13 mouse cellular contexts compared by ENCODE assay signal in genomic region chr12:31236861-31237595, GRCm38 (mm10). TPM values are rescaled to one million over a fixed set of nuclear protein-coding genes. Genes with fewer than 3 reads are reported as not detected.
A peak's percentile ranks its signal among the peaks of the same experiment; 100 is the strongest.
DNase-seq lines count a peak whose midpoint lies in the region; ATAC-seq lines count a peak whose summit lies in the region.
"Had no signal": no experiment of that assay in that cellular context is flagged by ENCODE, and none has a peak within 500 bp of the region (broad histone marks: within the 10 kb centered on the region; RNA-seq: fewer than 3 reads in every experiment).

No protein-coding gene starts in this region.

- no peaks in the 10 kb centered on the region for H3K36me3 ChIP-seq in hindbrain, embryonic 14.5 days (replicated peaks; ENCODE audit: control insufficient read depth, insufficient read depth)
- H3K36me3 ChIP-seq: heart, embryonic 15.5 days had no signal

- H3K9me3 ChIP-seq in hindbrain, embryonic 14.5 days (ENCODE audit: control insufficient read depth, low read length): no peaks in the 10 kb centered on the region
- H3K9me3 ChIP-seq: heart, embryonic 15.5 days had no signal

- H3K27ac ChIP-seq in hindbrain, embryonic 14.5 days: 0 out of 2 replicates have a peak overlapping the region, but pooled peaks have one; percentile 9
- H3K27ac ChIP-seq: heart, embryonic 15.5 days had no signal

- 58% methylated on average over 12 of the region's 12 CpGs for WGBS in hindbrain, embryonic 14.5 days

- H3K4me3 ChIP-seq in hindbrain, embryonic 14.5 days (replicated peaks; ENCODE audit: low read length): no peak overlapping the region
- H3K4me3 ChIP-seq: erythroblast, embryonic 14.5 days; heart, embryonic 15.5 days had no signal

- H3K9ac ChIP-seq in hindbrain, embryonic 14.5 days: no peak overlapping the region
- H3K9ac ChIP-seq: heart, embryonic 15.5 days had no signal

- no peaks in the 10 kb centered on the region for H3K27me3 ChIP-seq in hindbrain, embryonic 14.5 days (ENCODE audit: control insufficient read depth, insufficient read depth, low read length)
- H3K27me3 ChIP-seq: heart, embryonic 15.5 days had no signal

- ATAC-seq in frontal cortex, adult (ENCODE audit: low TSS enrichment): peak; percentile 65
- ATAC-seq in hindbrain, embryonic 14.5 days (ENCODE audit: low FRiP score): no peak
- ATAC-seq in monocyte, adult 5-6 weeks (replicated peaks; ENCODE audit: insufficient number of reproducible peaks, low FRiP score, low TSS enrichment, poor library complexity, severe bottlenecking): no peak

- no peaks in the 10 kb centered on the region for H3K4me1 ChIP-seq in hindbrain, embryonic 14.5 days (replicated peaks; ENCODE audit: control insufficient read depth, insufficient read depth, low read length)

- no peak overlapping the region for H3K4me2 ChIP-seq in hindbrain, embryonic 14.5 days (replicated peaks)
- H3K4me2 ChIP-seq: heart, embryonic 15.5 days had no signal

- no peak for DNase-seq in frontal cortex, postnatal 10 days (ENCODE audit: low spot score in 2 of 2)
- peak; percentile 36 for DNase-seq in 3T3-L1 (ENCODE audit: low read depth, low spot score)
- DNase-seq in cerebellum, adult 8-10 months: peak; percentile 5
- no peak for DNase-seq in hindbrain, embryonic 14.5 days (ENCODE audit: low spot score)
- no peak for DNase-seq in urinary bladder, postnatal 4 days (ENCODE audit: low spot score in 2 of 2)
- no peak for DNase-seq in kidney, postnatal 25 days
- DNase-seq: lung, postnatal 36 days had no signal

RNA-seq across cellular contexts. Expression of gene Gm6993, which starts 3.5 kb away (rescaled TPM):
- not detected in 2 replicates for polyA plus RNA-seq in hindbrain, embryonic 14.5 days (2014; fragmentation: Nextera tagmentation; extraction: Ambion mirVana)
- not detected in 3 replicates for total RNA-seq in monocyte, adult 5-6 weeks (2017)
- total RNA-seq: layer of hippocampus, postnatal 25 days had no signal
- polyA plus RNA-seq: erythroblast, embryonic 14.5 days; heart, embryonic 15.5 days; thymus, postnatal 0 days had no signal

RNA-seq across cellular contexts. Expression of gene Lamb1, which starts 28.0 kb away (rescaled TPM):
- polyA plus RNA-seq in hindbrain, embryonic 14.5 days (2014; fragmentation: Nextera tagmentation; extraction: Ambion mirVana): 20.9 and 22.0 TPM in 2 replicates
- total RNA-seq in monocyte, adult 5-6 weeks (2017): 0.86 to 1.1 TPM (median 1.1 TPM) in 3 replicates

Comparison
In these comparisons a context has a peak if more than half of its experiments do, and no peak if none do; other contexts are left out.
1. DNase-seq: peak in 3T3-L1 (single experiment) and cerebellum, adult 8-10 months (single experiment); none in frontal cortex, postnatal 10 days (0 of 2), hindbrain, embryonic 14.5 days (single experiment), urinary bladder, postnatal 4 days (0 of 2) and kidney, postnatal 25 days (0 of 2).